Mouse (Mus musculus) thymus, postnatal 14 days (tissue): ENCODE data around the gene Crhr2.

ENCODE experiments used
- DNase-seq: peaks from one replicate; pipeline ENCODE4 v3.0.0; 2021

Gene Crhr2

GRCm38 (mm10) chr6:55043206-55043605 lies 89.6 kb downstream of the Crhr2 start:
- DNase-seq = no peak
